Mouse (Mus musculus) left cerebral cortex, adult 8-10 months (tissue): ENCODE results near the gene Kdsr. TPM values are rescaled to one million over a fixed set of nuclear protein-coding genes. Genes with fewer than 3 reads are reported as not detected.

Experiments used
- DNase-seq, 2 experiments: peaks; one replicate each; pipeline ENCODE4 v3.0.0; 2022; ENCODE audit warnings: low spot score in 2 of 2
- total RNA-seq, 4 experiments: library from RNA; stranded (reverse); gene quantifications; 2 replicates each; pipeline ENCODE4 v1.2.4; 2022

Gene Kdsr
- total RNA-seq: 10 to 100 TPM; 26.3 to 28.6 (median 28.1) TPM

- DNase-seq: peak; percentile 89 to 98
Measured at GRCm38 (mm10) chr1:106759572-106760435, at the start of gene Kdsr. Kdsr (minus strand) TSS chr1:106759727.

DNA sequence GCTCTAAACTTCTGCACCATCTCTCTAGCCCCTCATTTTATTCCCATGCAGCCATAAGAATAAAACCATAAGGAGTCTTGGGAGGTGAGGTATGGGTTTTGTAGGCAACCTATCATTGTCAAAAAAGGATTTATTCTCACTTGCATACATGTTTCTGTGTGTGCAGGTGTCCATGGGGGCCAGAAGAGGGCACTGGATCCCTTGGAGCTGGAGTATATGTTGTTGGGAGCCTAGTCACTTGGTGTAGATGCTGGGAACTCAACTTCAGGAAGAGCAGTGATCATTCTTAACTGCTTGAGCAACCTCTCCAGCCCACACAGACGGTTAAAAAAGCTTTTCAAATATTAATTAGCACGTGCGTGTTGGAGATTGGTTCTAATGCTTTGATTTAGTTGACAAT lies 40.4 kb upstream of the Kdsr start:
- no peak for DNase-seq

GRCm38 (mm10) chr1:106799406-106799805 lies 39.9 kb upstream of the Kdsr start:
- no peak for DNase-seq

DNA sequence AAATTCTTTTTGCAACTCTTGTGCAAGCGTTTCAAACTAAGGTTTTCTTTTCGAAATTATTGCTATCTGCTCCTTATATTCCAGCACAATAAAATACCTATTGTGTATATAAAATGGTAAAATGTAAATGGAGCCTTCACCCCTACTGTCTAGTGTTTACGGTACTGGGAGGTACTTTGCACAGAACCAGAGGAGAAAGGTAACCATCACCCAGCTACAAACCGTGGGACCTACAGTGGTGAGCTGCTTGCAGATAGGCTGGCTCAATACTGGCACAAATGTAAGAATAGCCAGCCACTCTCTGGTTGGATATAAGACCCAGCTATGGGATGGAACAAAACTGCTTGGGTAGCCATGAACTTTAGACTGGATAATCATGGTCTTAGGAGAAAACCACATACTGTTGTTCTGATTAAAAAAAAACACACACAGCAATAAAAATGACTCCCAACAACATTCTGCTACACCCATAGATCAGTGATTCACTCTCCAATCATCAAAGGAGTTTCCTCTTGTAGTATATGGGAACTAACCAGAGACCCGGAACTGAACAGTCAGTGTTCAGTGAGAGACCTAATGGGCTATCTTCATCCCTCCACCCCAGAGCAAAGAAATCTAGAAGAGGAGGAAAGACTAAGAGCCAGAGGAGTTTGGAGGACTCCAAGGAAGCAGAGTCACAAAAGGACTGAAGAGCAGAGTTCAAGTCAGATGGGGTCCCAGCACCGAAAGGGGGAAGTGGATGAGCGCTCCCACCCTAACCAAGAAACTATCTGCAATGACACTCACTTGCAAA lies 37.7 kb upstream of the Kdsr start:
- no peak for DNase-seq

GRCm38 (mm10) chr1:106796542-106796924 lies 37.0 kb upstream of the Kdsr start, which contains the start of gene Vps4b:
Vps4b (minus strand) TSS chr1:106796728.
- peak; percentile 75 to 90 for DNase-seq

GRCm38 (mm10) chr1:106795634-106796541 lies 36.4 kb upstream of the Kdsr start:
- DNase-seq: no peak

GRCm38 (mm10) chr1:106774896-106775295 lies 15.4 kb upstream of the Kdsr start:
- DNase-seq: no peak

DNA sequence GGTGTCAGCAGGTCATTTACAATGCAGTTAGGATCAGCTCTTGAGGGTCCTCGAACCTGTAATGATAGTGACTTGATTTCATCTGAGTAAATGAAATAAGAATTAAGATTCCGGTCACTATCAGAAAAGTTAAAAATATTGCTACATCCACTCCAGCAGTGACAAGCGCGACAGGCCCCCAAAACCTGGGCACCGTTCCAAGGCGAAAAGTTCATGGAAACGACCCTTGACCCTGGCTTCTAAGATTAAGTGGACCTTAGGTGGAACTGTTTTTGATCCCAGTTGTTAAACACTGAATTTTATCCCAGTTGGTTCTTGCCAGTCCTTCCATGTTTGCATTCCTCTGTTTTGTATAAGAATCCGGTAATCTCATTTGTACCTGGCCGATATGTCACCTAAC lies 14.6 kb upstream of the Kdsr start:
- DNase-seq: no peak

GRCm38 (mm10) chr1:106768773-106769172 lies 9.2 kb upstream of the Kdsr start:
- DNase-seq: no peak

- DNase-seq: no peak
Measured at GRCm38 (mm10) chr1:106765771-106766170, 6.2 kb upstream of the Kdsr start.

- no peak for DNase-seq
Measured at GRCm38 (mm10) chr1:106764846-106765245, 5.3 kb upstream of the Kdsr start.

- DNase-seq: no peak
Measured at GRCm38 (mm10) chr1:106764281-106764680, 4.8 kb upstream of the Kdsr start.

DNA sequence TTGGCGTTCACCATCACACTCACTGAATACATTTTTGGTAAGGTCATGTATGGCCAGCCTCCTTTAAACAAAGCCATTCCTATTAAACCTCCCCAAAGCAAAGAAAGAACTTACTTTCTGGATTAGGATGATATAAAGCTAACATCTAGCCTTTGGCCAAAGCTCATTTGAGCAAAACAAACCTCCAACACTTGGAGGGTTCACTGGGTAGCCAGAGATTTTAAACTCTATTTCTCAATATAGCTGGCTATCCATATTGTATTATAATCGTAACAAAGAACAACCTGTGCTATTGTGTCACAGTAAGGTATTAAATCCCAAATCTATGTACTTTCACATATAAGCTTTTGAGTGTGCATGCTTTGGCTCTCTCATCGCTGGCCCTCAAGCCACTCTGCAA lies 1.2 kb upstream of the Kdsr start:
- DNase-seq: no peak

GRCm38 (mm10) chr1:106758734-106759571 lies 574 bp downstream of the Kdsr start:
- DNase-seq: peak in 1 of 2 experiments; percentile 49

DNA sequence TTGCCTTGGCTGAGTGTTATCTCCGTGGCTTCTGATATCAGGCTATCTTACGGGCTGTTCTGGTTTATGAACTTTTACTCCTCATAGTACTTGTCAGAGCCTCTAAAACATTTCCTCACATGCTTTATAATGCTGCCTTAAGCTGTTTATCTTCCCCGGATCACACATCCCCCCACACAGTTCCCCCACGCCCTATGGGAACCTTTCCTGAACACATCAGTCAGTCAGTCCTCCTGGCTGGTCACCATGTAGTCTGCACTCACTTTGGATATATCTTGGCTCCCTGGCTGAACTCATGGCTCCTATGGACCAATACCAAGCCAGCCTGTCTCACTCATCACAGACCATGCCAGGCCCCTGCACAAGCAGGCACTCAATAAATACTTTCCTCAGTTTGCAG lies 2.9 kb downstream of the Kdsr start:
- no peak for DNase-seq

DNA sequence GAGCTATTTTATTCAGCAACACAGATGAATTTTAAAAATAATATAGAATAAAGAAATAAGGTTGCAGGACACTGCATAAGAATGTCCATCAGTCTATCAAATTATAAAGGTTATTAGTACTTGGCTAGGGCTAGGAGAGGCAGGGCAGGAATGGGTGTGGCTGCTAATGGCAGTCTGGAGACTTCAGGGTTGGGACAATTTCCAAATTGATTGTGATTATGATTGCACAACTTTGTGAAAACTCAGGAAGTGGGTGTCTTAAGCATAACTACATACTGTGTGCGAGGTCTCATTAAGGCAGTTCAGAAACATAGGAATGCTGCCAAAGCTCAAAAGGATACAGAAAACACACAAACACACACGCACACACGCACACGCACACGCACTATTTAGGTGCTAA lies 7.5 kb downstream of the Kdsr start:
- no peak for DNase-seq

- DNase-seq: no peak
Measured at GRCm38 (mm10) chr1:106750656-106751055, 8.9 kb downstream of the Kdsr start.

DNA sequence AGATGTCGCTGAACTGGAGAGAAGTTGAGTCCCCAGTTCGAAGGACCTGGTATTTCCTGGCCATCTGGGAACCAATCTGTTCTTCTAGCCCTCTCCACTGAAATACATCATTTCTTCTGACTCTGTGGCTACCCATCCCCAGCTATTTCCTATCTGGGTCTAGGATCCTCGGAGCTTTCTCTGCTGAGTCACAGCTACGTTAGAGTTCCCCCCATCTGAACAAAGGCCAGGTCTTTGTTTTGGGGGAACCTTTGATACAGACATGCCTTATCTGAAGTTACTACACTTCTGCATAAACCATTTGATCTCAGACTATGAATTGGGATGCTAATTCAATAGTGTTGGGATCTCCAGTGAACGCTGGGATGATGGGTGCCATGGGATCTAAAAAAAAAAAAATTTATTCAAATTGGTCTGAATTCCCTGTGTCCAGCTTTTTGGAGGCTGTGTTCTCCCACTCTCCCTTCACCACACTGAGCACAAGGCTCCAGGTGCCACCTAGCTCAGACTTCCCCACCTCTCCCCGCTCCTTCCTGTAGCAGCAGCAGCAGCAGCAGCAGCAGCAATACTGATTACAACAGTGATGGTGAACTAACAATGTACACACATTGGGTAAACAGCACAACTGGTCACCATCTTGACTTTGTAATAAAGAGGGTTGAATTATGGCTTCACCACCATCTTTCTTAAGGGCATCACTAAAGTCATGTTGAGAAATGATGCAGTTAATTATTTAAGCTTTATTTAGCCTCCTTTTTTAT lies 10.8 kb downstream of the Kdsr start:
- no peak for DNase-seq

DNA sequence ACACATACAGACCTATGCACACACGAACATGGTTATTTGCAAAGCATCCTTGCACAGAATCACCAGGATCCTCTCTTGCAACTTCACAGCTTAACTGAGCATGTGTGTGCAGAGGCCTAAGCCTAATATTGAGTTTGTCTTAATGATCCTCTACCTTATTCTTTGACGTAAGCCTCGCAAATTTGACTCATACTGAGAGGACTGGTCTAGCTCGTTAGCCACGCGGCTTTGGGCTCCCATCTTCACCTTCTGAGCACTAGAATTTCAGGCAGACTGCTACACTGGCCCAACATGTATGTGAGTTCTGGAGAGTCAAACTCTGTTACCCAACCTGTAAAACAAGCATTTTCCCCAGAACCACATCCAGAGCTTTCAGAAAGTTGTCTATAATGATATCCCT lies 16.5 kb downstream of the Kdsr start:
- no peak for DNase-seq

DNA sequence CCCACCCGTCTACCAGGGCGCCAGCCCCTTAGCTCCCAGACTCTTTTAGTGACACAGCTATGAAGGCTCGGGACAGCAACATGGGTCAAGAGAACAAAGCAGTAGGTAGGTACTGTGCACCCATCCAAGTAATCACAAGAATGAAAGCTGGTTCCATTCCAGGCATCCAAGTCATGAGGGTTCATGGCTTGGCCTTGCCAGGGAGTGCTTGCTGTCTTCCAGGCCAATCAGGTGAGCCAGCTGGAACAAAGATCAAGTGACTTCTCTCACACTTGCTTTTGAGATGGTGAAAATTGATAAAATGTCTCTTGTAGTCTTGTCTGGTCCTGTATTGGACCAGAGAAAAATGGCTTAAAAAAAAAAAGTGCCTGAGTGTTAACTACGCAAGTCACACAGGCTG lies 18.8 kb downstream of the Kdsr start:
- DNase-seq: no peak
